Mouse (Mus musculus) small intestine, adult 2 months (tissue): ENCODE measurements around the gene Rapgef1. TPM values are rescaled to one million over a fixed set of nuclear protein-coding genes. Genes with fewer than 3 reads are reported as not detected.

Source experiments
- H3K27ac ChIP-seq: fragments of 200-500 bp; 2 replicates; pipeline ENCODE4 v1.5.1; 2012; ENCODE audit warnings: low read depth, low read length, control low read depth, inconsistent platforms; ENCODE audit not compliant: insufficient read depth
- H3K27me3 ChIP-seq: fragments of 200-500 bp; 2 replicates; pipeline ENCODE4 v1.6.1; 2012; ENCODE audit warnings: mild to moderate bottlenecking, moderate library complexity, low read length, inconsistent platforms; ENCODE audit not compliant: control insufficient read depth, insufficient read depth
- H3K36me3 ChIP-seq: fragments of 200-500 bp; 2 replicates; pipeline ENCODE4 v1.6.1; 2012; ENCODE audit warnings: mild to moderate bottlenecking, low read length, control low read depth, inconsistent platforms; ENCODE audit not compliant: control insufficient read depth, insufficient read depth
- H3K4me1 ChIP-seq: fragments of 200-500 bp; 2 replicates; pipeline ENCODE4 v1.6.1; 2012; ENCODE audit warnings: low read length, inconsistent platforms, mixed read lengths; ENCODE audit not compliant: control insufficient read depth, insufficient read depth, insufficient read length
- H3K4me3 ChIP-seq: fragments of 200-500 bp; 2 replicates; pipeline ENCODE4 v1.5.1; 2012; ENCODE audit warnings: low read depth, mild to moderate bottlenecking, control low read depth, inconsistent platforms, low read length, moderate library complexity
- CTCF ChIP-seq: fragments of 200-500 bp; IDR thresholded peaks from 2 replicates; pipeline ENCODE4 v1.5.1; 2012; ENCODE audit warnings: low read depth, mild to moderate bottlenecking, control low read depth, inconsistent platforms, low read length, moderate library complexity, mixed read lengths; ENCODE audit not compliant: insufficient replicate concordance, insufficient read length; ENCODE audit errors: extremely low read depth
- POLR2A ChIP-seq: fragments of 200-500 bp; IDR thresholded peaks from 2 replicates; pipeline ENCODE4 v1.6.1; 2012; ENCODE audit warnings: low read depth, mild to moderate bottlenecking, control low read depth, inconsistent platforms, low read length, moderate library complexity
- WGBS: fragments of 180-500 bp; shearing (Covaris S2); methylation state at CpG from one replicate; pipeline ENCODE4 v1.1.7; 2018; 5-methylcytosine and 5-hydroxymethylcytosine counted together
- polyA plus RNA-seq: library from polyadenylated mRNA; depleted of rRNA; stranded (reverse); fragments of >200 nt; gene quantifications from 2 replicates; pipeline ENCODE4 v1.2.3, GENCODE M21; 2012

Rapgef1 gene
- polyA plus RNA-seq, 1 experiment: 25.1 TPM

GRCm38 (mm10) chr2:29588006-29588405, 31.5 kb upstream of the Rapgef1 start:
- TF ChIP-seq CTCF: no peak
- no peak for TF ChIP-seq POLR2A
- Histone ChIP-seq H3K4me1 (no peaks in the 10 kb centered on the region), H3K27ac (no peak overlapping the region), H3K4me3 (no peak overlapping the region), H3K36me3 (no peaks in the 10 kb centered on the region), H3K27me3 (no peaks in the 10 kb centered on the region)
- 54% methylated on average over 4 of the region's 4 CpGs for WGBS

- Histone ChIP-seq H3K4me3 (no peak overlapping the region), H3K36me3 (no peaks in the 10 kb centered on the region), H3K27me3 (no peaks in the 10 kb centered on the region), H3K4me1 (no peaks in the 10 kb centered on the region), H3K27ac (no peak overlapping the region)
- 26% methylated on average over 10 of the region's 10 CpGs for whole genome bisulfite sequencing
- TF ChIP-seq CTCF: no peak
- TF ChIP-seq POLR2A: no peak
Observed at GRCm38 (mm10) chr2:29589266-29589665, 30.3 kb upstream of the Rapgef1 start.

GRCm38 (mm10) chr2:29591626-29592025, 27.9 kb upstream of the Rapgef1 start:
- H3K27me3 ChIP-seq: no peaks in the 10 kb centered on the region
- WGBS: 84% methylated on average over 6 of the region's 6 CpGs

GRCm38 (mm10) chr2:29592537-29592936, 27.0 kb upstream of the Rapgef1 start:
- no peaks in the 10 kb centered on the region for H3K27me3 ChIP-seq
- no peak overlapping the region for H3K4me3 ChIP-seq
- 59% methylated on average over 8 of the region's 8 CpGs for WGBS
- no peaks in the 10 kb centered on the region for H3K4me1 ChIP-seq
- no peaks in the 10 kb centered on the region for H3K36me3 ChIP-seq
- no peak for TF ChIP-seq POLR2A
- no peak for TF ChIP-seq CTCF
- H3K27ac ChIP-seq: no peak overlapping the region

More at GRCm38 (mm10) chr2:29591626-29592025, 27.9 kb upstream of the Rapgef1 start:
- TF ChIP-seq CTCF (no peak), POLR2A (no peak)
- H3K27ac ChIP-seq: no peak overlapping the region
- no peaks in the 10 kb centered on the region for H3K4me1 ChIP-seq
- no peak overlapping the region for H3K4me3 ChIP-seq
- no peaks in the 10 kb centered on the region for H3K36me3 ChIP-seq

DNA sequence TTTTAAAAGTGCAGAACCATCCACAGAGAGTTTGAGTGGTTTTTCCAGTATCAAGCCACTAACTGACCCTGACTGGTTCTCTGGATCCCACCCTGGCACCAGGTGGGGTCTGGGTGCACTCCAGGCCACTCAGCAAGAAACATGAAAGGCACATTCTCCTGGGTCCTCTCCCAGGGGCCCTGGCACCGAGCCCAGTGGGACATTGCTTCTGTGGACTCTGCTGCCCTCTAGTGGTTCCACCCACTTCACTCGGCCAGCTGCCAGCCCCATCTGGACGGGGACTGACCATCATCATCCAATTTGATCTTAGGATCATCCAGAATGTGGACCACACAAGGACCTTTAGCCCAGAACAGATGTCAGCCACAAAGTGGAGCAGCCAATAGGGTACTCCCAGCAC, 15.6 kb upstream of the Rapgef1 start:
- no peaks in the 10 kb centered on the region for H3K36me3 ChIP-seq
- no peaks in the 10 kb centered on the region for H3K4me1 ChIP-seq
- no peak overlapping the region for H3K27ac ChIP-seq
- TF ChIP-seq POLR2A (no peak), CTCF (peak; percentile 92)
- H3K27me3 ChIP-seq: no peaks in the 10 kb centered on the region
- no peak overlapping the region for H3K4me3 ChIP-seq
- WGBS: 1% methylated on average over 3 of the region's 3 CpGs

- WGBS: 87% methylated on average over 5 of the region's 5 CpGs
- Histone ChIP-seq H3K36me3 (no peaks in the 10 kb centered on the region), H3K4me1 (no peaks in the 10 kb centered on the region), H3K27ac (no peak overlapping the region), H3K4me3 (no peak overlapping the region), H3K27me3 (no peaks in the 10 kb centered on the region)
- no peak for TF ChIP-seq CTCF
- no peak for TF ChIP-seq POLR2A
Observed at GRCm38 (mm10) chr2:29605591-29605990, 13.9 kb upstream of the Rapgef1 start.

- TF ChIP-seq CTCF (no peak), POLR2A (no peak)
- Histone ChIP-seq H3K27ac (no peak overlapping the region), H3K4me1 (no peaks in the 10 kb centered on the region), H3K36me3 (no peaks in the 10 kb centered on the region), H3K4me3 (no peak overlapping the region), H3K27me3 (no peaks in the 10 kb centered on the region)
- 24% methylated on average over 6 of the region's 6 CpGs for WGBS
Observed at GRCm38 (mm10) chr2:29606460-29606859, 13.1 kb upstream of the Rapgef1 start.
